9 mouse cellular contexts compared by ENCODE assay signal in genomic region chr5:36168963-36169650, GRCm38 (mm10). TPM values are rescaled to one million over a fixed set of nuclear protein-coding genes. Genes with fewer than 3 reads are reported as not detected.
DNase-seq lines count a peak whose midpoint lies in the region; ATAC-seq and TF ChIP-seq lines count a peak whose summit lies in the region.
"Had no signal": no experiment of that assay in that cellular context is flagged by ENCODE, and none has a peak within 500 bp of the region (broad histone marks: within the 10 kb centered on the region; RNA-seq: fewer than 3 reads in every experiment).

No protein-coding gene starts in this region.

- WGBS in neural tube, embryonic 12.5 days, result 43% methylated on average over 14 of the region's 14 CpGs
- WGBS in hindbrain, postnatal 0 days, result 24% methylated on average over 14 of the region's 14 CpGs

- no peak overlapping the region for H3K4me3 ChIP-seq in neural tube, embryonic 12.5 days
- H3K4me3 ChIP-seq in hindbrain, postnatal 0 days (ENCODE audit: low read length), result no peak overlapping the region
- H3K4me3 ChIP-seq: liver, embryonic 13.5 days had no signal

- H3K4me2 ChIP-seq in neural tube, embryonic 12.5 days (replicated peaks), result no peak overlapping the region
- H3K4me2 ChIP-seq in hindbrain, postnatal 0 days (ENCODE audit: low read depth, low read length), result no peak overlapping the region
- H3K4me2 ChIP-seq: liver, embryonic 13.5 days had no signal

- no peaks in the 10 kb centered on the region for H3K36me3 ChIP-seq in neural tube, embryonic 12.5 days
- H3K36me3 ChIP-seq in hindbrain, postnatal 0 days (ENCODE audit: insufficient read depth, low read length), result no peaks in the 10 kb centered on the region
- H3K36me3 ChIP-seq: liver, embryonic 13.5 days had no signal

- H3K27ac ChIP-seq in neural tube, embryonic 12.5 days, result no peak overlapping the region
- H3K27ac ChIP-seq in hindbrain, postnatal 0 days, result peak overlapping the region; percentile 27; the same call in 1 of the 2 replicates
- H3K27ac ChIP-seq: liver, embryonic 13.5 days had no signal

- no peak overlapping the region for H3K9ac ChIP-seq in neural tube, embryonic 12.5 days
- no peak overlapping the region for H3K9ac ChIP-seq in hindbrain, postnatal 0 days (replicated peaks; ENCODE audit: low read length)
- H3K9ac ChIP-seq: liver, embryonic 13.5 days had no signal

- no peaks in the 10 kb centered on the region for H3K9me3 ChIP-seq in neural tube, embryonic 12.5 days
- no peaks in the 10 kb centered on the region for H3K9me3 ChIP-seq in hindbrain, postnatal 0 days (ENCODE audit: low read length)
- H3K9me3 ChIP-seq: liver, embryonic 13.5 days had no signal

- peak; percentile 14 for DNase-seq in cerebellum, adult 9-10 months
- DNase-seq in cerebellum, adult 8-10 months, result no peak
- DNase-seq in neural tube, embryonic 10.5 days (ENCODE audit: extremely low spot score, low spot score), result no peak
- peak; percentile 67 for DNase-seq in hindbrain, postnatal 0 days (ENCODE audit: low spot score)
- peak; percentile 26 for DNase-seq in right cerebral cortex, postnatal 14 days
- no peak for DNase-seq in embryo, embryonic 10 days (ENCODE audit: low spot score)
- no peak for DNase-seq in embryo, embryonic 10.5 days (ENCODE audit: low spot score)
- DNase-seq: liver, embryonic 13.5 days had no signal

- peaks cover 29% of the 10 kb centered on the region for H3K4me1 ChIP-seq in neural tube, embryonic 12.5 days
- peaks cover 26% of the 10 kb centered on the region; the same call in 1 of the 2 replicates for H3K4me1 ChIP-seq in hindbrain, postnatal 0 days (ENCODE audit: insufficient read depth, low read length)
- H3K4me1 ChIP-seq: liver, embryonic 13.5 days had no signal

- H3K27me3 ChIP-seq in neural tube, embryonic 12.5 days (replicated peaks), result 0 out of 2 replicates have a peak, but pooled peaks cover 11% of the 10 kb centered on the region
- H3K27me3 ChIP-seq in hindbrain, postnatal 0 days (ENCODE audit: insufficient read depth, low read length), result no peaks in the 10 kb centered on the region; the same call in 1 of the 2 replicates
- H3K27me3 ChIP-seq: liver, embryonic 13.5 days had no signal

- TF ChIP-seq CTCF in hindbrain, postnatal 0 days (IDR thresholded peaks at IDR 0.05; ENCODE audit: low read depth), result peak; percentile 27; the same call in 1 of the 2 replicates

- ATAC-seq in neural tube, embryonic 12.5 days (ENCODE audit: low FRiP score, low read depth), result 0 out of 2 replicates have a peak, but pooled peaks have one; percentile 31
- ATAC-seq in hindbrain, postnatal 0 days, result peak; percentile 57

RNA-seq across cellular contexts. Expression of gene Psapl1, which starts 34.7 kb away (rescaled TPM):
- polyA plus RNA-seq in neural tube, embryonic 12.5 days (2016; fragmentation: Nextera tagmentation; extraction: Ambion mirVana), result not detected in 2 replicates
- total RNA-seq in hindbrain, postnatal 0 days (2014; rRNA removed), result not detected in 2 replicates
- not detected in 2 replicates for polyA plus RNA-seq in hindbrain, postnatal 0 days (2015; fragmentation: Nextera tagmentation; extraction: Ambion mirVana)
- polyA plus RNA-seq: liver, embryonic 13.5 days had no signal

Comparison
In these comparisons a context has a peak if more than half of its experiments do, and no peak if none do; other contexts are left out.
1. DNase-seq: peak in cerebellum, adult 9-10 months (single experiment), hindbrain, postnatal 0 days (single experiment) and right cerebral cortex, postnatal 14 days (single experiment); none in cerebellum, adult 8-10 months (single experiment), neural tube, embryonic 10.5 days (single experiment), embryo, embryonic 10 days (single experiment) and embryo, embryonic 10.5 days (single experiment).